Mouse (Mus musculus) left cerebral cortex, adult 11 months (tissue): ENCODE data around the gene Stoml2.

Experiments used
- DNase-seq: peaks from one replicate; pipeline ENCODE4 v3.0.0; 2022; ENCODE audit warnings: low spot score

The Stoml2 gene

GRCm38 (mm10) chr4:43037860-43038566, 6.5 kb upstream of the Stoml2 start:
- DNase-seq = no peak

GRCm38 (mm10) chr4:43036356-43036755, 4.8 kb upstream of the Stoml2 start:
- no peak for DNase-seq

DNA sequence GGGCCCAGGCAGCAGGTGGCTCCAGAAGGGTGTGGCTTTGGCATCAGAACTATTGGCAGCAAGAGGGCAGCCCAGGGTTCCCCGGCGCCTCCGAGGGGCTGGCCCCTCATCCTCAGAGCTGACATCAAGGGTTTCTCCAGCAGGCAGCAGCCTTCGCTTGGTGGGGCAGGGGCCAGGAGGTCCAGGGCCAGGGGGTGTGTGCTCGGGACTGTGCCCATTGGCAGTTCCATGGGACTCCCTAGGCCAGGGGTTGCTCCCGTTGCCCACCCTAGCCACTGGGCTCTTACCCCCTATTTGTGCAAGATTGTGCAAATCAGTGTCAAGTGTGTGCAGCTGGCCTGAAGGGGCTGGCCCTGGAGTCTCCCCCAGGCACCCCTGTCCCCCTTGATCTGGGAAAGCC, 4.3 kb upstream of the Stoml2 start:
- no peak for DNase-seq

DNA sequence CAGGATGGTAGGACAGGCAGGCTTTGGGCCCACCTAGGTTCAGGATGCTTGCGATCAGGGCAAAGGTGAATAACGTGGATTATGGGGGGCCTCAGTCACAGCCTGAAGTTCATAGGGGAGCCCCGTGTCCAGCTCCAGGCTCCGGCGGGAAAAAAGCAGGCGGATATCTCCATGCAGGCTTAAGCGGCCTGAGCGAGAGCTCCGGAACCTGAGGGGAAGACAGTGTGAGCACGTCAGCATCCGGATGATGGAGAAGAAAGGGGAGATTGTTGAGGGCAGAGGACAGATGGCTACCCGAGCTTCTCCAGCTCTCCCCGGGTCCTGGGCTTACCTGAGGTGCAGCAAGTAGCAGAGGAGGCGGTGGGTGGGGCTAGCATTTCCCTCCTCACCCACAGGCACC, 2.0 kb upstream of the Stoml2 start:
- DNase-seq = no peak

DNA sequence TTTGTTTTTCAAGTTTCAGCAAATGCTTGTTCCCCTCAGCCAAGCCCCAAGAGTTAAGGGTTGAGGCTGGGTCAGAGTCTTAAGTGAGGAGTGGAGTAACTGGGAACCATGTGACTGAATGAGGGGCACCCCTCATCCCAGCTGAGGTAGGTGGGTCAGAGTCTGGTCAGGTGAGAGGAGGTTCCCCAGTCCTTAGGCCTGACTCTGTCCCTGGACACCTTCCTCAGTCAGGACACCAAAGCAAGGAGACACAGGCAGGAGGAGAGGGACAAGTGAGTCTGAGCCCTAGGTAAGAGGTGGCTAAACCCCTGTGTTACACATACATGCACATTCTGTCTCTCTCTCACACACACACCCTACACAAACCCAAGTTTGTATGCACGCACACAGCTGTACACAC, 991 bp upstream of the Stoml2 start:
- no peak for DNase-seq

GRCm38 (mm10) chr4:43030780-43031230, 705 bp downstream of the Stoml2 start:
- DNase-seq = no peak

GRCm38 (mm10) chr4:43030352-43030751, 1.2 kb downstream of the Stoml2 start:
- no peak for DNase-seq

DNA sequence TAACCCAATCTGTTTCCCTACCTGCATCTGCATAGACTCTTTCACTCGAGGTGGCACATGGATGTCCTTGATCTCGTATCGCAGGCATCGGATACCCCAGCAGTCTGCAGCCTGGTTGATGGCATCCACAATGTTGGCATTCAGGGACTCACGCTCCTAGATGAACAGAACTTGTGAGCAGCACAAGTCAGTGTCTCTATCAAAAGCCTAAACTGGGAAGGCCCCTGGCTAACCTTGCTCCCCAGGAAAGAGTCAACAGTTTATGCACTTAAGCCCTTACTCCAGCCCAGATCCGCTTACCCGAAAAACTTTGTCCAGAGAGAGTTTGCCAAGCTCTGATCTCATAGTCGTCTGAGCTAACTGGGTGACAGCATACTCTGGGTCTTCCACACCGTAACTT, 1.8 kb downstream of the Stoml2 start:
- no peak for DNase-seq

GRCm38 (mm10) chr4:43029121-43029520, 2.4 kb downstream of the Stoml2 start:
- no peak for DNase-seq

- peak; percentile 87 for DNase-seq
These were observed 6.2 kb downstream of the Stoml2 start, which contains the start of gene Pigo for GRCm38 (mm10) chr4:43025084-43025960. TSS of gene Pigo (minus strand) at chr4:43025819.

- no peak for DNase-seq
These were observed 6.8 kb downstream of the Stoml2 start for GRCm38 (mm10) chr4:43024673-43025072.

- DNase-seq = no peak
These were observed 10.2 kb downstream of the Stoml2 start for GRCm38 (mm10) chr4:43021341-43021740.

DNA sequence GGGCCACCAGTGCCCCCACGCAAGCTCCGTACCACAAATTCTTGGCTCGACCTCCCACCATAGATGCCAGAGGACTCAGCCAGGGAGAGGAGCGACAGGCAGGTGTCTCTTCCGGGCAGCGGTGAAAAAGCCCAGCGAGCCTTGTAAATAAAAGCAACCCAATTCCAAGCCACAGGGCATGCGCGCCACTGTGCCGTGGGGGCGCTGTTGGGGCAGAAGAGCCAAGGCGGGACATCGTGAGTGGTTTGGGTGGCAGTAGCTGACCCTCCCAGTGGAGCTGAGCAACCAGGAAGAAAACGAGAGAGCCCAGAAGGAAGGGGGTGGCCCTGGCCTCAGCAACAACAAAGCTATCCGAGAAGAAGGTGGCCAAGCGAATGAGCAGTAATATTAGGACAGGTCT, 10.6 kb downstream of the Stoml2 start:
- DNase-seq = no peak

GRCm38 (mm10) chr4:43019641-43020465, 11.7 kb downstream of the Stoml2 start:
- no peak for DNase-seq

GRCm38 (mm10) chr4:43019176-43019575, 12.3 kb downstream of the Stoml2 start:
- no peak for DNase-seq

DNA sequence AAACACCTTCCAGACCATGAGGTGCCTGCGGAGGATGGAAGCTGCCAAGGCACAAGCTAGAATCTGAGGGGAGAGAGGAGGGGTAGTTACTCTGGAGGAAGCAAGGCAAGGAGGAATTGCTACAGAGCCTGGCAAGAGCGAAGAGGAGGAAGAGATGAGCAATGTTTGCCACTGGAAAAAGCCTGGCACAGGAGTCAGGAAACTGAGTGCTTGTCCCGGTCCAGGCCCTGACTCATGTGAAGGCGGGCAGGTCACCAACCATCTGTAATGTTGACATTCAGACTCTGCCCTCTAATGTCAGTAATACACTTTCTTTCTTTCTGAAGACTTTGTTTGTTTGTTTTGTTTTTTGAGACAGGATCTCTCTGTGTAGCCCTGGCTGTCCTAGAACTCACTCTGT, 13.4 kb downstream of the Stoml2 start:
- no peak for DNase-seq

DNA sequence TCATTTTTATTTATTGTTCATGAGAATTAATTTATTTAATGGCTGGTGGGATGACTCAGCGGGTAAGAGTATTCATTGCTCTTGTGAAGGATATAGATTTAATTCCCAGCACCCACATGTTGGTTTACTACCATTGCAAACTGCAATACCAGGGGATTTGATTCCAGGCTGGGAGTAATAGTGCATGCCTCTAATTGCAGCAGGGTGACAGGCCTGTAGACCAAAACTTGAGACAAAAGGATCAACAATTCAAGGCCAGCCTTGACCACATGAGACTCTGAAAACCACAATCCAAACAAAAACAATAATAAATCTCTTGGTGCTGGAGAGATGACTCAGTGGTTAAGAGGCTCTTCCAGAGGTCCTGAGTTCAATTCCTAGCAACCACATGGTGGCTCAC, 19.4 kb downstream of the Stoml2 start:
- no peak for DNase-seq

GRCm38 (mm10) chr4:43010161-43011038, 21.1 kb downstream of the Stoml2 start, which contains the start of gene Fancg:
TSS of gene Fancg (minus strand) at chr4:43010506.
- DNase-seq = peak; percentile 55

GRCm38 (mm10) chr4:43005765-43006164, 25.7 kb downstream of the Stoml2 start:
- DNase-seq = no peak

DNA sequence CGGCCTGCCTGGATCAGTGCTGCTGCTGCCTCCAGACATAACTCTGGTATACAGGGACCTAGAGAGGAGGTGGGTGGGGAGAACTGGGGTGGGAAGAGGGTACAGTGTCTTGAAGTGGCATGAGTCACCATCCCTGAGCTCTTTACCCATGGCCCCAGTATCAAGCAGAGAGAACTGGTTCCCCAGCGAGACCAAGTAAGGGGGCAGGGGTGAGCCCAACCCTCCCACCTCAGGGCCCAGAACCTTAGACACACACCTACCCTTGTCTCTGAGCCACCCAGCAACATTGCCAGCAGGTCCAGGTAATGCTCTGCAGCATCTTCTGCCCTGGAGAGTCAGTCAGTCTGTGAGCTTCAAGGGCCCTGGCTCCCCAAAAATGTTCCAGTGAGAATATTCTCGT, 26.6 kb downstream of the Stoml2 start:
- no peak for DNase-seq

- DNase-seq = no peak
These were observed 28.6 kb downstream of the Stoml2 start for GRCm38 (mm10) chr4:43002756-43003439.
